Mouse (Mus musculus) layer of hippocampus, postnatal 14 days (tissue): ENCODE results near the gene Prdx5. TPM values are rescaled to one million over a fixed set of nuclear protein-coding genes. Genes with fewer than 3 reads are reported as not detected.
"Not testable (repeated sequence)": the region's sequence is repeated elsewhere in the genome, so short reads cannot be mapped to it uniquely, and the experiment has no call there.

Experiments
- DNase-seq, 2 experiments: peaks; one replicate each; pipeline ENCODE4 v3.0.0; 2021 to 2022; ENCODE audit warnings: low spot score in 2 of 2, mixed read lengths in 1 of 2
- total RNA-seq, 2 experiments: library from RNA; stranded (reverse); gene quantifications; 2 replicates each; pipeline ENCODE4 v1.2.3; 2021

The Prdx5 gene
- total RNA-seq, 2 experiments from 2014 or later: 377 to 396 TPM

DNA sequence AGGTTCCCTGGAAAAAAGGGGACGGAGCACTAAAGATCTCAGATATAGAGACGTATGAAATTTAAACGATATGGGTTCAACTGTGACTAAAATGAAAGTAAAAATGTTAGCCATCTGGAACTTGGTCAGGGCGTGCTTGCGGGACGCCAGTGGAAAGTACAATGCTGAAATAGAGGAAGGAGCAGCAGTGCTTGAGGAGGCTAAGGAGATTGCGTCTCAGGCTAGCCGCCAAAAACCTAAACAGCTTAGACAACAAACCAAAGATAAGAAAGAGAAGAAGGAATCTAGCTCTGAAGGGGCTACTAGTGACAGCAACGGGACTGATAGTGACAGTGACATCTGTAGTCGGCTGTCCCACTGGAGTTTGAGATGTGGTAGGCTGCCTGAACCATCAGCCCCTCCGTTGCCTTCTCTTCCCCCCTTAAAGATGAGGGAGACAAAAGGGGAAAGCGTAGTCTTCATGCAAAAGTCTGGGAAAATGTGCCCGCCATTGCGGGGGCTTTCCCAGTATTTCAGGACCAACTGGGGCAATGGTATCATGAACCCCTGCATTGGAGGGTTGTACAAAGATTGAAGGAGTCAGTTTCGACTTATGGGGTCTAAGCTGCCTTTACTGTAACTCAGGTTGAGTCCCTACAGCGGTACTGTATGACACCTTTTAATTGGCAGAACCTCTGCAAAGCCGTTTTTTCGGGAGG, 14.1 kb downstream of the Prdx5 start:
- DNase-seq: not testable (repeated sequence)

DNA sequence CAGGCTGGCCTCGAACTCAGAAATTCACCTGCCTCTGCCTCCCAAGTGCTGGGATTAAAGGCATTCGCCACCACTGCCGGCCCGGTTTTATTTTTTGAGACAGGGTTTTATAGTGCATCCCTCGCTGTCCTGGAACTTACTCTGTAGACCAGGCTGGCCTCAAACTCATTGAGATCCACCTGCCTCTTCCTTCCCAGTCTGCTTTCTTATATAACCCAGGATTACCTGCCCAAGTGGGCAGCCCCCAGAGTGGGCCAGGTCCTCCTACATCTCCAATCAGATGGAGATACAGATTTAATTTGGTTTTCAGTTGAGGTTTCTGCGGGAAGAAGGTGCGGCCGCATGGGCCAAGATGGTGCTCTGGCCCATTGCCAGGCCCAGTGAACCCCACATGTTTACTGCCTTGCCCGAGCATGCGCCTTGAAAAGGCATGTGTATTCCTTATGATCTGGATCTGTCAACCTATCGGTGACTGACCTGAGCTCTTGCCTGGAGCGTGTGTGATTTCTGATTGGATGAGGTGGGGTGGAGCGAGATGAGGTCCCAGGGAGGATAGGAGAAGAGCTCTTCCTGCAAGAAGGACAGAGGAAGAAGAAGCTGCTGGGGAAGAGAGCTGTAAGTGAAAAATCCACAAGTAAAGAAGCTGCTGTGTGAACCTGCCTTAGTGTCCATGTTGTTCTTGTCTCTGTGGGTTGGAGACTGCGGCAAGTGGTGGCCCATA, 16.0 kb downstream of the Prdx5 start:
- no peak for DNase-seq

DNA sequence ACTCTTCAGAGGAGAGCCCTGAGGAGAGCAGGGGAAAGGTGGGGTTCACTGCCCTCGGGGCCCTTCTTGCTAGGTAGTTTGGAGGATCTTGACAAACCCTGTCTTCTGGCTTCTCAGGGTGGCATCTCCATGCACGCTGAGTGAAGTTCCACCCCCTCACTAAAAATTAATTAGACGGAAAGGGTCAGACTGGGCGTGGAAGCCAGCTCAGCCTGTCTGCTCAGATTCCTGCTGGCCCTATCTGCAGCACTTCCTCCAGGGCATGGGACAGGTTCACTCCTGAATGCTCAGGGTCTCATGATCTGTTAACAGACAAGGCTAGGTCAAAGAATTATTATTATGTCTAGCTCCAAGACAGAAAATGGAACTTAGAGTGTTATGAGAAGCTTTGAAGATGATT, 17.4 kb downstream of the Prdx5 start:
- no peak for DNase-seq

DNA sequence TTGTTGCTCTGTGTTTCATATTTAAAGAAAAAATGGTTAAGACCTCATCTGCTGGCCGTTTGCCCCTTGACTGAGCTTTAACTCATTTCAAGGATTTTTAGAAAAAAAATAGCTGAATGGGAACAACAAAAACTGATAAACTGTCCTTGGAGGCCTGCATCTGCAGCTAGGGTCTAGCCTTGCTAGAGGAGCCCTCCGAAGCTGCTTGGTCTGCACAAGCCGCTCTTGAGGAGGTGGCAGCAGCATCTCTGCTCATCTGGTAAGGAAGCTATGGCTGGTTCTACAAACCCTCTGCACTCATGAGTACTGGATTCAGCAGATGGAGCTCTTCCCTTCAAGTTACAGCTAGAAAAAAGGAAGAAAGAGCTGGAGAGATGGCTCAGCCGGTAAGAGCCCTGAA, 31.9 kb downstream of the Prdx5 start:
- no peak for DNase-seq

DNA sequence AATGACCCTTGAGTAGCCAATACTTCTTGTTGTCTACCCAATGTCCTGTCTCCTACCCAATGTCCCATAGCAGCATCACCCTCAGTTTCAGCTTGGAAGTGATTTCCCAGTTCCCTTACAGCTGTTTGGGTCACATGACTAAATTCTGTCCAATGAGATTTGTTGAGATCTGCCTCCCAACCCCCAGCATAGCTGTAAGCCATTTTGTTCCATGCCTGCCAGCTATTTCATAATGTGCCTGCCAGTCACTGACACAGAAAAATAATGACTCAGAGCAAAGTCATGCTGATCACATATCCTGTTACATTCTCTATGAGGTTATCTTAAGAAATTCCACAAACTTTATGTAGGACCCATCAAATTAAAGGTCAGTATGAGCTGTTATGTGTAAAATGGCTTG, 33.1 kb downstream of the Prdx5 start:
- DNase-seq: no peak

DNA sequence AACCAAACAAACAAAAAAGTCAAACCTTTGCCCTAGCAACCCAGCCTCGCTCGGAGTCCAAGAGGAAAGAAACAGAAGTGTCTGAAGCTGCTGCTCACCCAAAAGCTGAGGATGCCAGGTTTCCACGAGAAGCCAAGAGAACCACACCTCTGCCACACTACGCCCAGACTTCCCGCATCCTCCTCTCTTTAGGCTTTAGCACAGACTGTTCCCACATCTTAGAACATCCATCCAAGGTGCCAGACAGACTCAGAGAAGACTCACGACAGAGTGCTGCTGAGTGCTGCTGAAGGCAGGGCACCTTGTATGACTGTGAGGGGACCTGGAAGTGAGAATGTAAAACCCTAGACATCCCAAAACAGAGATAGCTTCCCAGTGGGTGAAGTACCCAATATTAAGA, 34.1 kb downstream of the Prdx5 start:
- DNase-seq: no peak

DNA sequence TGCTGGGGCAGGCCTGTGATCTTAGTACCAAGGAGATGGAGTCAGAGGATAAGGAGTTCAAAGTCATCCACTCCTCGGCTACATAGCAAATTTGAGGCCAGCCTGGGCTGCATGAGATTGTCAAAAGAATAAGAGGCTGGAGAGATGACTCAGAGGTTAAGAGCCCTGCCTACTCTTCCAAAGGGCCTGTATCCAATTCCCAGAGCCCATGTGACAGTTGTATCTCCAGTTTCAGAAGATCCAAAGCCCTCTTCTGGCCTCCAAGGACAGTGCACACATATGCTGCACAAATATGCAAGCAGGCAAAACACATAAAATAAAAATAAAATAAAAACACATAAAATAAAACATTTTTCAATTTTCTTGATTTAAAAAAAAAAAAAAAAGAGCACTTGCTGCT, 35.6 kb downstream of the Prdx5 start:
- no peak for DNase-seq

DNA sequence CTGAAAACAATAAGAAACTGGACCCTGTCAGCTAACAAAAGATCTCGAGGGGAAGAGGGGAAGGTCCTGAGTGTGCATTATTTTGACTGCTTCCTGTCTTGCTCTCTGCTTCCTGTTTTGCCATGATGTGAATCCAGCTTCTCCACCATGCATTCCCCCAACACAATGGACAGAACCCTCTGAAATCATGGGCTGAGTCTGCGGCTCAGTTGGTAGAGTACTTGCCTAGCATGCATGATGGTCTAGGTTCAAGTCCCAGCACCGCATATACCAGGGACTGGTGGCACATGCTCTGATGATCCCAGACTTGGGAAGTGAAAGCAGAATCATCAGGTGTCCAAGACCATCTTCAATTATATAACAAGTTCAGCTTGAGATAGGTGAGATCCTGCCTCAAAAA, 37.2 kb downstream of the Prdx5 start:
- no peak for DNase-seq

DNA sequence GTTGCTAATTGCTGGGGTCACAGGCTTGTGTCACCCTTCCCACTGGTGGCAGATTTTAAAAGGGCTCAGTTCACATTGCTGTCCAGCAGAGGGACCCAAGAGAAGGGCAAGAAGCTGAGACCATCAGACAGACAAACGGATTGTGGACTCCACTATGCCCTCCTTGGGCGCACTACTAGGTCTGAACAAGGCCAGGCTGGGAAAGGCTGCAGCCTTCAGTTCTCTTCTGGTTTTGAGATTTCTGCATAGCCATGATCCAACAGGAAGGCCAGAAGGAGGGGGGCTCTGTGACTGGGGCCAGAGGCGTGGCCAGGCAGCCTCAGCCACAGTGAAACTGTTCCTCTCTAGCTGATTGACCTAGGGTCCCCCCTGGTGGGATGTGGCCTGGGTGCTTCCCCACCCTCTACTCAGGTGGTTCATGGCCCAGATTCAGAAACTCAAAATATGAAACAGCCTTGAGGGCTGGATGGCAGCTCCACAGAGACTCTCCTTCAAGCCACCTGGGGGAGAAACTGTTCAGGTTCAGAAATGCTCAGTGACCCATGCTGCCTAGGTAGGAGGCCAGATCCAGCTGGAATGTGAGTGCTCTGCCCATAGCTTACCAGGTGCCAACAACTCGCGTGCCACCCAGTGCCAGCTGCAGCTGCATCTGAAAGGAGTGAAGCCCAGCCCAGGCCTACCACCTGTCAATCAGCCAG, 38.2 kb downstream of the Prdx5 start:
- DNase-seq: no peak

DNA sequence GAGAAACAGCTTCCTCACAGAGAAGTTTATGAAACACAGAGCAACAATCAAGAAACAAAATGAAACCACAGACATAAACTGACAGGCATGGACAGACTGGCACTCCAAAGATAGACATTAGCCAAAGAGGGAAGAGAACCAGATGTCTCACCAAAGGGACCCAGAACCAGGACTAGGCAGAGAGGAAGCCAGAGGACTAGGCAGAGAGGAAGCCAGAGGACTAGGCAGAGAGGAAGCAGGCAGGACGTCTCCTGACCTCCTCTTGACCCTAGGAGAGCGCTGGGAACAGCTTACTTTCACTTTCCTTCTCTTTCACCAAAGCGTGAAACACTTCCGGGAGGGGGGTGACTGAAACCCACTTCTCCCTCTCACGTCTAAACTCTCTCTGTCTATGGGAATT, 40.6 kb downstream of the Prdx5 start:
- DNase-seq: no peak

DNA sequence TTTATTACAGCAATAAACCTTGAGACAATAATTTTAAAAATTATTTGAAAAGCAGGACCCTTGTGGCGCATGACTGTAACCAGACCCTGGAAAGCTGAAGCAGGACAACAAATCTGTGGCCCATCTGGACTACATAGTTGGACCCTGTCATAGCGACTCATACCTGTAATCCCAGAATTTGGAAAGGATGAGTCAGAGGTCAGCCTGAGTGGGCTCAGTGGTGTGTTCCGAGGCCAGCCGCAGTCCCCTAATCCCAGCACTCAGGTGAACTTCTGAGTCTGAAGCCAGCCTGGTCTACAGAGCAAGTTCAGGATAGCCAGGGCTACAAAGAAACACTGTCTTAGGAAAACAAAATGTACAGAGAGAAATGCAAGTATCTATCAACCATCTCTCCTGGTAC, 48.5 kb downstream of the Prdx5 start:
- no peak for DNase-seq

DNA sequence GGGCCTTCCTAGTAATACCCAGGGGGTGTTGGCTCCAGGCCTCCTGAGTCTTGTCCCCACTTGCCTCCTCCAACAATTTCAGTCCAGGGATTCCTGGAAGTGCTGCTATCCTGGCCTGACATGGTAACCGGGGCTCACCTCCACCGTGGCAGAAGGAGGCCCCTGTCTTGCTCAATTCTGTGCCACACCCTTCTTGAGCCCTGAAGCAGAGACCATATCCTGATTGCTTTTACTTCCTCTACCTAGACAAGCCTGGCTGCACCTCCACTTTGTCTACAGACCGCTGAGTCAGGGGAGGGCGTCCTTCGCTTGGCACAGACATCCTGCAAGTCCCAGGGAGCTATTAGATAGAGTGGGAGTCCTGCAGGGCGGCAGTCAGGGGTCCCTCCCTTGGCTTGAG, 49.2 kb downstream of the Prdx5 start:
- no peak for DNase-seq

DNA sequence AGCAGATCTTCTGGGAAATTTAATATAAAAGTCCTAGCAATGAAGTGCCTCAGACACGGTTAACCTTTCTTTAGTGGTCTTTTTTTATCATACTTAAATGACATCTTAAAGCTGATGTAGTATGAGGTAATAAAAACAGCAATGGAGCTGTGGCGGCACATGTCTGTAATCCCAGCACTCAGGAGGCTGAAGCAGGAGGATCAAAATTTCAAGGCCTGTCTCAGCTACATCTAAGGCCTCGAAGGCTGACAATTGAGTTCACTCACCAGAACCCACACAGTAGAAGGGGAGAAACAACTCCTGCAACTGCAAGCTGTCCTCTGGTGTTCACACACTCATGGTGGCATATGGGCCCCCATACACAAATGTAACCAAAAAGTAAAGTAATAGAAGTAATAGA, 49.9 kb downstream of the Prdx5 start:
- no peak for DNase-seq

DNA sequence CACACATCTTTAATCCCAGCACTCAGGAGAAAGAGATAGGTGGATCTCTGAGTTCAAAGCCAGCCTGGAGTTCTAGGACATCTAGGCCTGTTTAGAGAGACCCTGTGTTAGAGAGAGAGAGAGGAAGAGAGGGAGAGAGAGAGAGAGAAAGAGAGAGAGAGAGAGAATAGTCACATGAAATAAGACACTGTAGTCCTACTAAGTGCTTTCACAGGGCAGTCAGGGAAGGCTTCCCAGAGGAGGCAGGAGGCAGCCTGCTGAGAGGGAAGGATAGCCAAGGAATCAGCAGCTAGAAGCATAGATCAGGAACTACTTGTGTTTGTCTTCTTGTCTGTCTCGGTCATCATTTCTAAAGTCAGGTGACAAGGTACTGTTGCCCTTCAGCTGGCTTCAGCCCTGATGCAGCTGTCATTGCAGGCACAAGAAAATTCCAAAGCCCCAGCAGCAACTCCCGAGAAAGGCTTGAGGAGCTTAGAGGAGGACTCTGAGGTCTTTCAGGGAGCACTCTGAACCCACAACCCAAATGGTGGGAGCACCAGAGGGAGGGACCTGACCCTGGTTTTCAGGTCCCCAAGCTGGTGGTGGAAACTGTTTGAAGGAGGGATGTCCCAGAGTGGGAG, 50.8 kb downstream of the Prdx5 start:
- DNase-seq: no peak

DNA sequence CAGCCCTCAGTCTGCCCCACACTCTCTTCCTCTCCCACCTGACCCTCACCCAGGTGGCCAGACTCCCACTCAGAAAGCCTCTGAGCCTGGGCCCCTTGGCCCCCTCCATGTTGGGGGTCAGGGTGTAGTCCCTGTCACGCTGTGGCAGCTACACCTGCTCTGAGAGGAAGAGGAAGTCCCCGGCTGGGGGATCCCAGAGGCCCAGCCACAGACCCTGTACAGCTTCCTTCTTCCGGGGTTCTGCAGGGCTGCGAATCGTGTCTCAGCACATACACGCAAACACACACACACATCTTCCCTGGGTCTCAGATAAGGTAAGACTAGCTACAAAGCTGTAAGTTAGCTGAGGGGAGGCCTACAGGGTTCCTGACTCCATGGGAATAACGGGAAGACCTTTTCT, 51.9 kb downstream of the Prdx5 start, which contains the start of gene Ccdc88b:
TSS of gene Ccdc88b (minus strand) at position 181 of the 400 bp plus-strand sequence.
- DNase-seq: no peak

DNA sequence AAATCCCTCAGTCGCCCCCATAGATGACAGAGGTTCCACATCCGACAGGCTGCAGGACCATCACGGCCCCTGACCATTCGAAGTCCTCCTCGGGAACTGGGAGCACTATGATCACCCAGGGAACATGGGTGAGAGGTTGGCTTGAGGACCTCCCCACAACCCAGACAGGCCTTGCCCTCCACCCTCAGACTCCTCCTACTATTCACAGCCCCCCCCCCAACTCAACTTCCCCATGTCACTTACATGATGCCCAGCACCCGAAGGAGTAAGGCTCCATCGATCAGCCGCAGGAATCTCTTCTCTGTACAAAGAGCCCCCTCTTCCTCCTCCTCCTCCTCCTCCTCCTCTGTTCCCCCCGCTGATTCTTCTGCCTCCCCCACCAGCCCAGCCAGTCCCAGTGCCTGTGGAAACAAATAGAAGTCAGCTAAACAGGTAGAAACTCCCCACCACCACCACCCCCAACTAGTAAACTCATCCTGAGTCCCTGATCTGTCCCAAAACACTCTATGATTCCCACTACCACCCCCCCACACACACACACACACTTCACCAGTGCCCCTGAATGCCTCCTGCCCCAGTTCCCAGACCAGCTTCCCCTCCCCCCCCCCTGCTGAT, 52.4 kb downstream of the Prdx5 start:
- no peak for DNase-seq

DNA sequence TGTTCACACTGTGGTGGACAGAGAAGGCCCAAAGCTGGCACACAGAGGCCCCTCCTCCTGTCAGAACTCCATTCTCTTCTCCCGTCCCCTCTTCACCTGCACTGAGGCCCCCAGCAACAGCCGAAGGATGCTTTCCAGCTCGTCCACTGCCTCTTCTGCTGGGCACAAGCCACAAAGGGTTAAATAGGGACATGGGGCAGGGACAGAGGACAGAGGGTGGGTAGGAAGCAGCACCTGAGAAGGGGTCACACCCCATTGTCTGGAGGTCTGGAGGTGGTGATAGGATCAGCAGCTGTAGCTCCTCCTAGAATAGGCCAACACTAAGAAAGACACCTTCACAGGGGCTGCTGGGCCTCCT, 52.9 kb downstream of the Prdx5 start:
- no peak for DNase-seq
